Mouse (Mus musculus) cerebellum, adult 8-10 months (tissue): ENCODE data around the gene Ccr10.

ENCODE experiments used
- DNase-seq: peaks from one replicate; pipeline ENCODE4 v3.0.0; 2022

Ccr10 gene

DNA sequence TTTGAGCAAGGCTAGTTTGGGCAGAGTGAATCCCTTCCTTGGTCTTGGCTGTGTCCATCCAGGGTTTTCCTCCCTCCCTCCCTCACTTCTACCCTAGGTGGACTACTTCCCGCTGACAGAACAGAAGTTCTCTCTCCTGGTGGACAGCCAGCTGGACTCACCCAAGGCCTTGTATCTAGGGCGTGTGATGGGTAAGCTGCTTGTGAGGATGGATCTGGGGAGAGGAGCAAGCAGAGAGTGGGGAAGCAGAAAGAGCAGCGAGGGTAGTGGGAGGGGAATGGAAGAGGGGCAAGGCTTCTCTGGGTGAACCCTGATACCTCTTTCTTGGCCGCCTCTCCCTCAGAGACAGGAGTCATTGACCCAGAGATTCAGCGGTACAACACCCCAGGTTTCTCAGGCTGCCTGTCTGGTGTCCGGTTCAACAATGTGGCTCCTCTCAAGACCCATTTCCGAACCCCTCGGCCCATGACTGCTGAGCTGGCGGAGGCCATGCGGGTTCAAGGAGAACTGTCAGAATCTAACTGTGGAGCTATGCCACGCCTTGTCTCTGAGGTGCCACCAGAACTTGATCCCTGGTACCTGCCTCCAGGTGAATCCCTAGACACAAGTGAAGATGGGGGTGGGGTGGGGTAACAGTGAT, 13.0 kb upstream of the Ccr10 start:
- peak; percentile 88 for DNase-seq

DNA sequence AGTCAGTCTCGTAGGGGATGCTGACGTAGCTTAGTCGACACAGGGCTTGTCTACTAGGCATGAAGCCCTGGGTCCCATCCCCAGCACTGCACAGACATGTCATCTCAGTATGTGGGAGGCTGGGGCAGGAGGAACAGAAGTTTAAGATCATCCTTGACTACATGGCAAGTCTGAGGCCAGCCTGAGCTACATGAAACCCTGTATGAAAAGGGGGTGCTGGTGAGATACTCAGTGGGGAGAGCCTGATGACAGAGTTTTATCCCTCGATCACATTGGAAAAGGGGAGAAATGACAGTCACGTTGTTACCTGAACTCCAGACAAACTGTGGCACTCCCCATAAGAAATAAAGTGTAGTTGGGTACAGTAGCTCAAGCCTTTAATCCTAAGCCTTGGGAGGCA, 12.3 kb upstream of the Ccr10 start:
- DNase-seq = peak; percentile 39

DNA sequence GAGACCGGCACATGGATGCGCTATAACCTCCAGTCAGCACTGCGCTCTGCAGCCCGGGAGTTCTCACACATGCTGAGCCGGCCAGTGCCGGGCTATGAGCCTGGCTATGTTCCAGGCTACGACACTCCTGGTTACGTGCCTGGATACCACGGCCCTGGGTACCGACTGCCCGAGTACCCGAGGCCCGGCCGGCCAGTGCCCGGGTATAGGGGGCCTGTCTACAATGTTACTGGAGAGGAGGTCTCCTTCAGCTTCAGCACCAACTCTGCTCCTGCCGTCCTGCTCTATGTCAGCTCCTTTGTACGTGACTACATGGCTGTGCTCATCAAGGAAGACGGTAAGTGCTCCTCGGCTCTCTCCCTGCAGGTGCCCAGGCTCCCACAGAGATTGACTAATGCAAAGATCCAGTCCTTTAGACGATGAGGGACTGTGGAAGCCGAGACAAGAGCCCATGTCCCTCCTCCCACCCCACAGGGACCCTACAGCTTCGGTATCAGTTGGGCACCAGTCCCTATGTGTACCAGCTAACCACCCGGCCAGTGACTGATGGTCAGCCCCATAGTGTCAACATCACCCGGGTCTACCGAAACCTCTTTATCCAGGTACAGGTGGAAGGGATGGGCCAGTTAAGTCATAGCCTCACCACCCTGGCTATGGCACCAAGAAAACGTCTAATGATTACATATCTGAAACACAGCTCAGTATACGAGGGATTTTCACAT, 11.4 kb upstream of the Ccr10 start:
- DNase-seq = peak; percentile 66

DNA sequence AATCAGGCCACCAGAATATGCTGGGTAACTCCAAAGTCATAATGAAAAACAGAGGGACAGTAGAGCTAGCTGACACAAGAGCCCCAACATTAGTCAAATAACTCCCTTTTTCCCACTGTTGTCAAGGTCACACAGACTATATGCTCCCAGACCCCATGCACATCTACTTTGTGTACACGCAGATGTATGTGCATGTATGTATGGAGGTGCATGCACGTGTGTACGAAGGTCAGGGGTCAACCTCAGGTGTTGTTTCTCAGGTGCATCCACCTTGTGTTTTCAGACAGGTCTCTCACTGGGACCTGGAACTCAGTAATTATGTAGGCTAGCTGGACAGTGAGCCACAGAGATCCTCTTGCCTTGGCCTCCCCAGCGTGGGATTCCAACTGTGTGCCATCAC, 10.2 kb upstream of the Ccr10 start:
- DNase-seq = peak; percentile 19

DNA sequence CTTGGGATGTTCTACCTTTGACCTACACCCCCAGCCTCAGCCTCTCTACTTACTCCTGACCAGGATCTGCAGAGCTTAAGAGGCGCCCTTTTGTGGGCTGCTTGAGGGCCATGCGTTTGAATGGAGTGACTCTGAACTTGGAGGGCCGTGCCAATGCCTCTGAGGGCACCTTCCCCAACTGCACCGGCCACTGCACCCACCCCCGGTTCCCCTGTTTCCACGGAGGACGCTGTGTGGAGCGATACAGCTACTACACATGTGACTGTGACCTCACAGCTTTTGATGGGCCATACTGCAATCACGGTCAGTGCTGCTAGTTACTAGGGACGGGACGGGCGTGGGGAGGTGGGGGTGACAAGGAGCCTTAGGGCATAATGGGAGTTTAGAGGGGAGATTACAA, 9.7 kb upstream of the Ccr10 start:
- peak; percentile 37 for DNase-seq

DNA sequence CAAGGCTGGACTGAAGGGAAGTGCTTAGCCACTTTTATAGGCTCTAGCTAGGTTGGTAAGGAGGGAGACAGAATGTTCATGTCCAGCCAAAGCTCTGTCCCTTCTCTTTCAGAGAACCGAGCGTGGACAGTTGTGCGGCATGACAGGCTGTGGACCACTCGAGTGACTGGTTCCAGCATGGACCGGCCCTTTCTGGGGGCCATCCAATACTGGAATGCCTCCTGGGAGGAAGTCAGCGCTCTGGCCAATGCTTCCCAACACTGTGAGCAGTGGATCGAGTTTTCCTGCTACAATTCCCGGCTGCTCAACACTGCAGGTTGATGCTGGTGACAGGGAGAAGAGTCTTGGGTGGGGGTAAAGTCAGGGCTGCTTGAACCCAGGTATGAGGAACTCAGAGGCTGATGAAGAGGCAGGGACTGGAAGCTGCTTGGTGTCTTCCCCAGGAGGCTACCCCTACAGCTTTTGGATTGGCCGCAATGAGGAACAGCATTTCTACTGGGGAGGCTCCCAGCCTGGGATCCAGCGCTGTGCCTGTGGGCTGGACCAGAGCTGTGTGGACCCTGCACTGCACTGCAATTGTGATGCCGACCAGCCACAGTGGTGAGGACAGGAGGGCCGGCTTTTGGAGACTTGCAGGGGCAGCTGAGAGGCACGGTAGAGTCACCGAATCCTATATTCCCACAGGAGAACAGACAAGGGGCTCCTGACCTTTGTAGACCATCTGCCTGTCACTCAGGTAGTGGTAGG, 7.7 kb upstream of the Ccr10 start:
- DNase-seq = no peak

DNA sequence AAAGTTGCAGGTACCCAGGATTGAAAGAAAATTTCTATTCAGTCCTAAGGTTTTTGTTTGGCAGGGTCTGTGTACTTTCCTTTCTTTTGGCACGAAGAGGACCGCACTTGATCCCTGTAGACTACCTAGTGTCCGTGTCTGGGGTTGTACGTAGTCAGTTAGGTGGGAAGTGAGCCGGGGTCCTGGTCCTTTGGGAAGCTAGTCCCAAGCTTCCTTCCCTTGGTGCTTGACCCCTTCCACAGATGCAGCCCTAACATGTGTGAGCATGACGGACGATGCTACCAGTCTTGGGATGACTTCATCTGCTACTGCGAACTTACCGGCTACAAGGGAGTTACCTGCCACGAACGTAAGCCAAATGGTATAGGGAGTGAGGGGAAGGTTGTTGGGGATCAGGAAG, 6.7 kb upstream of the Ccr10 start:
- DNase-seq = no peak

DNA sequence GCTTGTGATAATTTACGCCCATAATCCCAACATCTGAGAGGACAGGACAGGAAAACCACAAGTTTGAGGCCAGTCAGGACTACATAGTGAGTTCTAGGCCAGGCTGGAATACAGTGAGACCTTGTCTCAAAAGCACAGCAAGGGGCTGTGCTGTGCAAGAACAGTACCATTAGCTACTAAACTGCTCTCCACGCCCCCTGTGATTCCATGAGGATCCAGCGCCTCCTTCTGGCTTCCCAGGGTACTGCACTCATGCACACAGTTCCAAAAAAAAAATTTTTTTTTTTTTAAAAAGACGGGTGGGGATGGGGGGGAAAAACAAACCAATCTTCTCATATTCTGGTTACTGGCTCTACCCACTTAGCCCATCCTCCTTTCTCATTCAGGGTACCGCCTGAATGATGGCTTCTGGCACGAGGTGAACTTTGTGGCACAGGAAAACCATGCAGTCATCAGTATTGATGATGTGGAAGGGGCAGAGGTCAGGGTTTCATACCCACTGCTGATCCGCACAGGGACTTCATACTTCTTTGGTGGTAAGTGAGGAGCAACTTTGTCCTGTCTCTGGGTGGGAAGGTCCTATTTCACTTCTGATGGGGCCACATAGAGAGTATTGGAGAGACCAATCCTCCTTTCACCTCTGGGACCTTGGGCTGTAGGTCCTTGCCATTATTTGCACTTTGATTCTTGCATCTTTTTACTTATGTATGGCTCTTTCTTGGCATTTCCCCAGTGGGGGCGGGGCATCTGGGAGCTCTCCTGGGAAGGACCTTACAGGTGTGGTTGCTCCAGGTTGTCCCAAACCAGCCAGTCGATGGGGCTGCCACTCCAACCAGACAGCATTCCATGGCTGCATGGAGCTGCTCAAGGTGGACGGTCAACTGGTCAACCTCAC, 5.8 kb upstream of the Ccr10 start:
- peak; percentile 77 for DNase-seq

DNA sequence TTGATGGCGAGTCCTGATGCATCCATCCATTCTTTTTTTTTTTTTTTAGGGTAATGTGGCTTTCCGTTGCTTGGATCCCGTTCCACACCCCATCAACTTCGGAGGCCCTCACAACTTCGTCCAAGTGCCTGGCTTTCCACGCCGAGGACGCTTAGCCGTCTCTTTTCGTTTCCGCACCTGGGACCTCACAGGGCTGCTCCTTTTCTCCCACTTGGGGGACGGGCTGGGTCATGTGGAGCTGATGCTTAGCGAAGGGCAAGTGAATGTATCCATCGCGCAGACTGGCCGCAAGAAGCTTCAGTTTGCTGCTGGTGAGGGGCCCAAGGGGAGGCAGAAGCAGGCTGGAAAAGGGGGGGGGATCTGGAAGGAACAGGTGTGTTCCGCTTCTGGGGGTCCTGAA, 5.0 kb upstream of the Ccr10 start:
- no peak for DNase-seq

DNA sequence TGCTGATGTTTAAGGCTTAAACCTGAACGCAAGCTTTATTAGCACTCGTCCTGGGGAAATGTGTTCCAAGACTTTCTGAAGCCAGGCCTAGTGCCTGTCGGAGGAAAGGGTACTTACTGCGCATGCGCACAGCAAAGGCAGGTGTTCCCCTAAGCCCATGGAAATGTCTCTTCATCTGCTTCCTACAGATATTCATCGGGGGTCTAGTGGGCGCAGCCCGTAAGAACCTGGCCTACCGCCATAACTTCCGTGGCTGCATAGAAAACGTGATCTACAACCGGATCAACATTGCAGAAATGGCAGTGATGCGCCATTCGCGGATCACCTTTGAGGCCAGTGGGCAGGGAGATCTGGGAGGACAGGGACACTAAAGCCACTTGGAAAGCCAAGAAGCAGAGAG, 4.1 kb upstream of the Ccr10 start:
- peak; percentile 73 for DNase-seq

DNA sequence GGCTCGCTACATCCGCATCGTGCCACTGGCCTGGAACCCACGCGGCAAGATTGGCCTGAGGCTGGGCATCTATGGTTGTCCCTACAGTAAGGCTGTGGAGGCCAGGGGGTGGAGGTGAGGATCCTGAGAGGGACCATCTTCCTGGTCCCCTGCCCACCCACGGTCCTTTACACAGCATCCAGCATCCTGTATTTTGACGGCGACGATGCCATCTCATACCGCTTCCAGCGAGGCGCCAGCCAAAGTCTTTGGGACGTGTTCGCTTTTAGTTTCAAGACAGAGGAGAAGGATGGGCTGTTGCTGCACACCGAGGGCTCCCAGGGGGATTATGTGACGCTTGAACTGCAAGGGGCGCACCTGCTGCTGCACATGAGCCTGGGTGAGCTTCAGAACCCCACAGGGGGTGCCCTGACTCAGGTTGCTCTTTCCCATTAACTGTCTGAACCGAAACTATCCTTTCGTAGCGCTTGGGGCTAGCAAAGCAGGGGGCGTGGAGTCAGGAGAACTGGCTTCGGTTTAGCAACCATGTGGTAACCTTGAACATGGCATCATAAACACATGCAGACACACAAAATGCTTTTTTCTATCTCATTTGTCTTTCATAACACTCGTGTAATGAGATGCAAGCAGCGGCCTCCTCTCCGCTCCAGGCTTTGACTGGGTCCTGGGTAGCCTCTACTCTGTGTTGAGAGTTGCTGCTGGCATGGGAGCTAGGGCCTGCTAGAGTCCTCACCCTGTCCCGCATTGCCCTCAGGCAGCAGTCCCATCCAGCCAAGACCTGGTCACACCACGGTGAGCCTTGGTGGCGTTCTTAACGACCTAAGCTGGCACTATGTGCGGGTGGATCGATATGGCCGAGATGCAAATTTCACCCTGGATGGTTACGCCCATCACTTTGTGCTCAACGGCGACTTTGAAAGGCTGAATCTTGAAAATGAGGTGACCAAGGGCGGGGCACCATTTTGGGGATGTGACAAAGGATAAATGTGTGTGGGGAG, 3.1 kb upstream of the Ccr10 start:
- DNase-seq = peak; percentile 54

DNA sequence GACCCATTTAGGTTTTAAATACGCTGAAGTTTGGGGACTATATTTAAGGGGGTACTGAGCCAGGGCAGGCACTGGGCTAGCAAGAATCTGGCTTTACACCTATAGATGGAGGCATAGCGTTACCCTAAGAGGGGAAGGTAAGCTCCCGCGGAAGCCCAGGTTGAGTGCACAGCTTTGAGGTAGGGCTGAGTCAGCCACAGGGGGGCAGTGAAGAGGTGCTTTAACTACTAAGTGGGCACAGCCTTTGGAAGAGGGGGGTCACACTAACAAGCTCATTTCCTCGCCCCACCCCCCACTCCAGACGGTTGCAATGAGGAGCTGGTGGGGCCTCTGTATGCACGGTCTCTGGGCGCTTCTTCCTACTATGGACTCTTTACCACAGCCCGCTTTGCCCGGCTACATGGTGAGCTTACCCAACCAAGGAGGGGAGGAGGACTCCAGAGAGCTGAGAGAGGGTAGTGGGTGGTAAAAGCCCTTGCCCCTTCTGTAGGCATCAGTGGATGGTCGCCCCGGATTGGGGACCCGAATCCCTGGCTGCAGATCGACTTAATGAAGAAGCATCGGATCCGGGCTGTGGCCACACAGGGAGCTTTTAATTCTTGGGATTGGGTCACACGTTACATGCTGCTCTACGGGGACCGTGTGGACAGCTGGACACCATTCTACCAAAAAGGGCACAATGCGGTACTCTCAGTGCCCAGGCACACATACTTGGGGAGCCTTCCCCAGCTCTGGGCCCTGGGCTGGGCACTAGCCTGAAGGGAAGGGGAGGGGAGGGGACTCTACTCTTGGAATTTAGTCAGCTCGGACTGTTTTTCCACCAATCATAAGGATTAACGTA, 1.9 kb upstream of the Ccr10 start:
- DNase-seq = peak; percentile 92

DNA sequence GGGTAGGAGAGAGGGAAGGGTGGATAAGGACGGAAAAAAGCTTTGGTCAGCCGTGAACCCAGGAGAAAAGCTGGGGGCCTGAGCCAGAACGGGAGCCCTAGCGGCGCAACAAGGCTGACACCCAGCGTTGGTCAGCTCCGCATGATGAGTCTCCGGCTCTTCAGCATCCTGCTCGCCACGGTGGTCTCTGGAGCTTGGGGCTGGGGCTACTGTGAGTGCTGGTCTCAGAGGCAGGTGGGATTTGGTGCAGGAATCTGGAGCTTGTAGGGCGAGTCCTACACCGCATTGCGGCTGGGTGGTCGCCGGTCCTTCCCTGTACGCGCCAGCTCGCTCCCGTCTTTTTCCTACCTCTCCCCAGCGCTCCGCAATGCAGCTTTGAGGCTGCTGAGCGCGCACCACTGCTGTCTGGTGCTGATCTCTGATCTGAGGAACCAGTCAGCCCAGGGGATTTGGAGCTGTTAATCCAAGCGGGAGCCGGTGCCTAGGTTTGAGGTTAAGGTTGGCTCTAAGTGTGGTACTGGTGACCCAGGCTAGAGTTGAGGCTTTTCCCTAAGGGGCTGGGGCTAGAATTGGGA, 961 bp upstream of the Ccr10 start:
- DNase-seq = peak; percentile 75

DNA sequence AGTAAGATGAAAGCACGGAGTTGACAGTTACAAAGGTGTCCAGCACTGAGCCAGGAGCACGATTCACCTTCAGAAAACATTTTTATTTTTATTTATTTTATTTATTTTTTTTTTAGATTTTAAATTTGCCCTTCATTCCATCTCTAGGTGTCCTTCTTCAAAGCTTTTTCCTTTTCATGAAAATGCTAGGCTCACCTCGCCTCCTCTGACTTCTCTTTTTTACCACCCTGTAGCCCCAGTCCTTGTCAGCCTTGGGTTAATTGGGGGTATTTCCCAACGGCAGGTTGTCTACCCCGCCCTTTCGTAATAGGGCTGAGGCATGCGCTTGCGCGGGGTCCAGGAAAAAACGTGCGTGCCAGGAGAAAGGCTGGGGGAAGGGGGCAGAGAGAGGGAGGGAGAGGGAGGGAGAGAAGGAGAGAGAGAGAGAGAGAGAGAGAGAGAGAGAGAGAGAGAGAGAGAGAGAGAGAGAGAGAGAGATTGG, 433 bp upstream of the Ccr10 start:
- DNase-seq = peak; percentile 73

DNA sequence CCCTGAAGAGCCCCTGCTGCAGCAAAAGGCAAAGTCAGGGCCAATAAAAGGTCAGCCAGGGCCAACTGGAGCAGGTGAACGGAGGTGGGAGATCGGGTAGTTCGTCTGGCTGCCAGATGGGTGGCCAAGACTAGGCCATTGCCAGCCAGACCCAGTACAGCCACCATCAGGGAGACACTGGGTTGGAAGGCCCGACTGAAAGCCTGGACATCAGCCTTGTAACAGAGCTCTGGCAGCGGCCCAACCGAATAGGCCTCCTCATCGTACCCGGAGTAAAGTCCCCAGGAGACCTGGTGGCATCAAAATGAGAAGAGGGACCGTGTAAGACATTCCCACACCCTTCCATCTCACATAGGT, 876 bp downstream of the Ccr10 start:
- peak; percentile 67 for DNase-seq

DNA sequence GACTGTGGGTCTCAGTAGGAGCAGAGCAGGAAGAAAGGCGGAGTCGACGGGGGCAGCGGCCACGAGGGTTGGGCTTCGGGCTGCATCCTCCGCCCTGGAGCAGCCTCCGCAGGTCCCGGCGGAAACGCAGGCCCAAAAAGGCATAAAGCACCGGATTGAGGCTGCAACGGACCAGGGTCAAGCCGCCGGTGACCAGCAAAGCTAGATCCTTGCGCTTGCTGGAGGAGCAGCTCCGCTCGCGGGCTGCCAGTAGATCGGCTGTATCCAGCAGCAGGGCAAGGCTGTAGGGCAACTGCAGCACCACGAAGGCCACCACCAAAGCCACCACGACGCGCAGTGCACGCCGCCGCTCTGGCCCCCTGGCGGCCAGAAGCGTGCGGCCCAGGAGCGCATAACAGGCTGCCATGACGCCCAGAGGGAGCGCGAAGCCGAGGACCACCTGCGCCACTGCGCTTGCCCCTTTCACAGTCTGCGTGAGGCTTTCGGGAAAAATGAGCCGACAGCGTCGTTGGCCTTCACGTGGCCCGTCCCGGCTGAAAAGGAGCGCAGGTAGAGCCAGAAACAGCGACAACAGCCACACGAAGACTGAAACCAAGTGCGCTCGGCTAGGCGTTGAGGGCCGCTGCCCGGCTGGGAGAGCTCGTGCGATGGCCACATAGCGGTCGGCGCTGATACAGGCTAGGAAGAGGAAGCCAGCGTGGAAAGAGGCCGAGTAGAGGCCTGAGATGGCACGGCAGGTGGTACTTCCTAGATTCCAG, 1.4 kb downstream of the Ccr10 start:
- peak; percentile 73 for DNase-seq

DNA sequence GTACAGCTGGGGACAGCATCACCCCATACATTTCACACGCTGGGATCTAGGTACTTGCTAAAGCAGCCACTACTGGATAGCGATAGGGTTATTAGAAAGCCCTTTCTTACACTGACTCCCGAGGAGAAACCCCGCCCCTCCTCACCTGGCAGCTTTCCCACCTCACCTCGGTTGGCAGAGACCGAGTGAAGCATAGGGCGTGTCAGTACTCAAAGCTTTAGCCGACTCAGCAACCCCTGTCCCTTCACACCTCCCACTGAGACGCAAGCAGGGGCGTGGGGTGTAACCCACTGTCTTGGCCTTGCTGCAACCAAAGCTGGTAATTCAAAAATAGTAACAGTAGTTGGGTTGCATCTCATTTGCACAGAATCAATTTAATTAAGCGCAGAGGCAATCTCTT, 2.1 kb downstream of the Ccr10 start:
- peak; percentile 72 for DNase-seq

DNA sequence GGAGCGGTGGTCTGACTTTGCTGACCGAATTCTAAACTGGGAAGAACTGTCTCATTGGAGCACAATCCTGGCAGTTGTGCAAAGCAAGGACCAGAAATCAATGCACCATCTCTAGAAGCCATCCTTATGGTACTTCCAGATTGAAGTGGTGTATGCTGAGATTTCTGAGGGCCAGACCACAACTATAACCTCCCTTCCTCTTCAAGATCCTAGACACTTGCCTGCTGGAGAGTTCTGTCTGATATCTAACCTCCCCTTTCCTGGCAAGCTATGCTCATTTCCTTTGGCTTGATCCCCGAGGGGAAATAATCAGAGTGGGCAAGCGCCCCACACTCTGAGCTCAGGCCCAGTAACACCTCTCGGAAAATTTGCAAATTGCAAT, 2.8 kb downstream of the Ccr10 start:
- DNase-seq = no peak

DNA sequence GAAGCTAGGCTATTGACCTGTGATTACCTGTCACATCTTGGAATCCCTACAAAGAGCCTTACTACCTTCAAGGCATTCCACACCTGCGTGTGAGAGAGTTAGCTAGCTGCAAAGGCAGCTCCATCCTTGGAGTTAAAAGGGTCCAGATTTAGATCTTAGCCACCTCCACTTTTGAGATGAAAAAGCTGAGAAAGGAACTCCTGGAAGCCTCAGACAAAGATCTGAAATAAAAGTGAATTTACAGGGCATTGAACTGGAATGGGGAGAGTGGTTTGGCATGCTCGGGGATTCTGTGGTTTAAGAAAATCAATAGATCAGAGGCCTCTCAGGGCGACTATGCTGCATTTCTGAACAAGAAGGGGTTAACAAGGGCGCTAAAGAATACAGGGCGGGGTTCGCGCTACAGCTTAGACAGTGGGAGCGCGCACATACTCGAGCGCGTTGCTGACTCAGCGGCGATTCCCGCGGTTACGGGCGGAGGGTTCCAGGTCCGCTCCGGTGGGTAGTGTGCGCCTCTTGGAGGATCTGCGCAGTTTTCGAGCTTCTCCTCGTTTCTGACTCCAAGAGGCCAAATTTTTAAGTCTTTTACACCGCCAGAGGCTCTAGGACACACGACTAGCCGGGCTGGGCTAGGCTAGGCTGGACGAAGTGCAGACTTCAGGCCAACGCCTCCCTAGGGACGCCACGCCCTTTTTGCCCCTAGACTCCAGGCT, 3.4 kb downstream of the Ccr10 start:
- peak; percentile 76 for DNase-seq
